Mouse (Mus musculus): ENCODE results near the gene Gm10160.

DNA sequence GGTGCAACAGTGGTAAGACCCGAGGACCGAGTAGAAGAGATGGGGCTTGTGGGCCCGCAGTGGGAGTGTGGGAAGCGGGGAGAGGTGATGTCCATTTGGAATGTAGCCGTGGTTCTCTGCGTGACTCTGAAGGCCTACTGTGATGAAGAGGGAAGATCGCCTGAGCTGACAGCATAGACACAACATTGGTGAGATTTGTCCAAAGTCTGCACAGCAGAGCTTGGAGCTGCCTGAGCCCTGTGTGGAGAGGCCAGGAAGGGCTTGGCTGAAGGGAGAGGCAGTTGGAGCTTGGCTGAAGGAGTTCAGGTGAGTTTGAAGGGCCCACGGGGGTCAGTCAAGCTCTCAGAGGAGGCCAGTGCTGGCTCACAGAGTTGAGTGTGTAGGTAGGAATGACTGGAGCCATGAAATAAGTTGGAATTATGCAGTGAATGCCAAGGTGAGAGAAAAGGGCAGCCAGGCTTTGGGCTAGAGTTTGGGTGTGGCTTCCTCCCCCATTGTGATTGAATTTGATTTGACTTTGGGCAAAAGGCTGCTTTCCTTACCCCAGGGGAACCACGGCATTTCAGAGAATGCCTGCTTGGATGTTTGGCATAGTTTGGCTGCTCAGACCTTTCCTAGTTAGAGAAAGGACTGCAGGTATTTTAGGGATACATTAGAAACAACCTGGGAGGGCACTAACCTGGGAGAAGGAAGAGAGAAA lies 11.8 kb upstream of the Gm10160 start:
- no peak for TF ChIP-seq POLR2A (IDR thresholded peaks at IDR 0.05; ENCODE audit: low read depth, low read length)
- TF ChIP-seq CTCF (IDR thresholded peaks at IDR 0.05; ENCODE audit: borderline replicate concordance, insufficient read depth, low read length): no peak
